Mouse (Mus musculus) gastrocnemius, postnatal 4 days (tissue): ENCODE results near the gene Galnt18. TPM values are rescaled to one million over a fixed set of nuclear protein-coding genes. Genes with fewer than 3 reads are reported as not detected.
A peak's percentile ranks its signal among the peaks of the same experiment; 100 is the strongest.

Experiments
- DNase-seq, 2 experiments: peaks; one replicate each; pipeline ENCODE4 v3.0.0; 2021 to 2022; ENCODE audit warnings: low spot score in 2 of 2, mixed read lengths in 2 of 2
- total RNA-seq, 2 experiments: library from RNA; stranded (reverse); gene quantifications; 2 replicates each; pipeline ENCODE4 v1.2.3; 2021

Gene Galnt18
- total RNA-seq, 2 experiments from 2014 or later = 15.3 to 16.8 TPM

DNA sequence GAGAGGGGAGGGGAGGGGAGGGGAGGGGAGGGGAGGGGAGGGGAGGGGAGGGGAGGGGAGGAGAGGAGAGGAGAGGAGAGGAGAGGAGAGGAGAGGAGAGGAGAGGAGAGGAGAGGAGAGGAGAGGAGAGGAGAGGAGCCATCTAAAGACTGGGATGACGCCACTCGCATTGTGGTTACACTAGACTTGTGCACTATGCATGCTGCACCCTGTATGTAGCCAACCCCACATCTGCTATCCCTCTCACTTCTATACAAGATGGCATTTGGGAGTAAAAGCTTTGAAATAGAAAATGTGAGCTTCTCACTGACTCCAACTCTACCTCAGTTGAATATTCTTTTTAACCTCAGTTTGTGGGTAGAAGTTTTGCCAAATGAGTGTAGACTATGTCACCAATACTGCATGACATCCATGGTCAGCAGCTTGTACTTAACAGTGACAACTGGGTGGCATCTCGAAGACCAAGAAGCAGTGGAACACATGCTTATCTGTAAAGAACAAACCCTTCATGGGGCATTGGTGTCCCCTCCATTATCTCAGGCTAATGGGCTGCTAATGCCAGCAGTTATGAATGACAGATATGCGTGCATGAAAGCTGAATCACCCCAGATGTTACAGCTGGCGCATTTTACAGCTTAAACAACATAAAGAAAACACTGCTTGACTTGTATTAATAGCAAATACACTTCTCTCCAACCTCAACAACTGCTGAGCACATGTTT lies 65.0 kb downstream of the Galnt18 start:
- no peak for DNase-seq

DNA sequence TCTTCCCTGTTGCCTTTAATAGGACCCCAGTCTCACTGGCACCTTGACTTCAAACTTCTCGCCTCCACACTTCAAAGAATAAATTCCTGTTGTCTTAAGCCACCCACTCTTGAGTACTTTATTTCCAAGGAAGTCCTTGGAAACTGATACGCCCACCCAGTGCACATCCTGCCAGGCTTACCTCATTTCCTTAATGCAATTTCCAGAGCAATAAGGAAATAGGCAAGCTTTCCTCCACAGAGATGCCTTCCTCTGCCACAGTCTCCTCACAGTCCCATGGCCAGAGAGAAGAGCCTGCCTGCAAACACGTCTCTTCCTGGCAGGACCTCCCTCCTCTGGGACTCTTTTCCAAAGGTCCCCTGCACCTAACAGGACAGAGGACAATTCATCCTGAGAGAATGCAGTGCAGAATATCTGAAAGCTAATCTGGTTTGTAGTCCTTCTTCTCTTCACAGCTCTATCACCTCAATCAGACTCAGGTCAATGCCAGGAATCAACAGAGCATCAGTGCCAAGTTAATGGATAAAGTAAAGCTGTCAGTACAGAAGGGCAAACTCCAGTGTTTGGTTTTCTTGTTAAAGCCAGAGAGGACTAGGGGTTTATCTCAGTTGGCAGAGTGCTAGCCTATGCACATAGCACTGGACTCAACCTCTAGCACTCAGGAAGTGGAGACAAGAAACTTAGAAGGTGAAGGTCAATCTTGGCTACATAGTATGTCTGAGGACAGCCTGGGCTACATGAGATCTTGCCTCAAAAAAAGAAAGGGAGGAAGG lies 65.8 kb downstream of the Galnt18 start:
- DNase-seq = no peak

DNA sequence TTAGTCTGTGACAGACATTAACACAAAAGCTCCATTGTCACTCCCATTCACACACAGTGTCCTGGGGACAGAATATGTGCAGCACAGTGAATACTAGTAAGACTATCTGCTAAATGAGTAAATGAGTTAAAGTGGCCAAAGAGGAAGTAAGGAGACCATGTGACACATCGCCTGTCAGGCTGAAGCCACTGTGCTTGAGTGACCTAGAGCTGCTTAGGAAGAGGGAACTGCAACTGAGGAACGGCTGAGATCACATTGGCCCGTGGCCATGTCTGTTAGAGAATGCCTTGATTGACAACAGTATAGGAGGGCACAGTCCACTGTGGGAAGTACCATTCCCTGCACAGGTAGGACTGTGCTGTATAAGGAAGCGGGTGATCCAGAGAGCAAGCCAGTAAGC lies 67.0 kb downstream of the Galnt18 start:
- no peak for DNase-seq

DNA sequence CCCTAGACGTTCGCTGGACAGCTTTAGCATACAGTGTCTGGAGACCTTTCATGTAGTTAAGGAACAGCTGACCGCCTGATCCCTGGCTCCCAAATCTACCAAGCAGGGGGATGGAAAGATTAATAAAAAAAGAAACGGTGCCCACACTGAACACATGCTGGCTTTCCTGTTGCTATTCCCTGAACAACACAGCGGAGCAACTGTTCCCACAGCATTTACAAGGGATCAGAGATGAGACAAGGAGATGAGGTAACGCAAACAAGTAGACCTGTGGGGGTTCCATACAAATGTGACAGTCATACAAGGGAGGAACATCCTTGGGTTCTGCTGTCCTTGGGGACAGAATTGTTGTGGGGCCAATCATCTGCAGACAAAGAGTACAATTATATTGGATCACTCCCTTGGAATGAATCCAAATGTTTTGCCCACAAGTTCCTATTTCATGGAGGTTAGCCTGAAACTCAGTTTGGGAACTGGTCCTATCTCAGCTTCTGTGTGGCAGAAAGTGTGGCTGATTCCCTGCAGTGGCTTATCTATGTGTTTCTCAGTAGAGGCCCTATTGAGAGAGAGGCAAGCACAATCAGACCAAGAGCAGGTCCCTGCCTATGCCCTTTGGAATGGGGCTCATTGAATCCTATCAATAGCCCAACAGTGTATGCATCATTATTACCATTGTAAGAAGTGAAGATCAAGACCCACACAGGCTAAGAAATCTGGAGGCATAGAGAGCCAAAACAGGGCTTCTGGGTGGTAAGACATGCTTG lies 68.5 kb downstream of the Galnt18 start:
- DNase-seq = no peak

DNA sequence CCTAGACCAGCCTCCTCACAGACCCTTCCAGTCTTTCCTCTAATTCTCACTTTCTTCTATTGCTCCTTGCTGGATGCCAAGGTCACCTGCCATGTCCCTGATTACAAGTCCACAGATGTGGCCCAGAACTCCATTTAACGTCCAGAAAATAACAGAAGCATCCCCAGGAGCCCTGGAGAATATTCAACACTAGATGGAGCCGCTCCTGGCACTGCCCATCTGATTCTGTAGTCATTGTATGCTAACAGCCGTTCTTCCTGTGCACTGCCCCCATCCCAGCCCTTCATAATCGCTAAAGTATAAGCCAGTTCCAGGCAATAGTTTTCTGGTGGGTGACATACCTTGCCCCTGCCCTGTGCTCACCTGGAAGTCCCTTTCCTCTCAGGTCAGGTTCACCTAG lies 69.5 kb downstream of the Galnt18 start:
- no peak for DNase-seq

DNA sequence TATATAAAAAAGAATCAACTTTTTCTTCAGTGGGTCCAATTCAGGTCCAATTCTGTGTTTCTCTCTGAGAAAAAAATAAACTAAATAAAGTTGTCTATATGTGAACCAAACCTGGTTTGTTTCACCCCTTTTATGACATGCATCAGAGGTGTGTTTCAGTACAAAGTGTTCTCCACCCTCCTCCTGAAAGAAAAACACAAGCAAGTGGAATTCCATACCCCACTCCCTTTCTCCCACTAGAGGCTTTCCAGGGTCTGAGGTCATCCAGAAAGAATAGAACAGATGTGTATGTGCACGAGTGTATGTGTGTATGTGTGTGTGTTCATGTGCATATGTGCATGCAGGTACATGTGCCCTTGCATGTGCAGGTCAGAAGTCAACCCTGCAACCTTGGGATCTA lies 71.2 kb downstream of the Galnt18 start:
- DNase-seq = no peak

DNA sequence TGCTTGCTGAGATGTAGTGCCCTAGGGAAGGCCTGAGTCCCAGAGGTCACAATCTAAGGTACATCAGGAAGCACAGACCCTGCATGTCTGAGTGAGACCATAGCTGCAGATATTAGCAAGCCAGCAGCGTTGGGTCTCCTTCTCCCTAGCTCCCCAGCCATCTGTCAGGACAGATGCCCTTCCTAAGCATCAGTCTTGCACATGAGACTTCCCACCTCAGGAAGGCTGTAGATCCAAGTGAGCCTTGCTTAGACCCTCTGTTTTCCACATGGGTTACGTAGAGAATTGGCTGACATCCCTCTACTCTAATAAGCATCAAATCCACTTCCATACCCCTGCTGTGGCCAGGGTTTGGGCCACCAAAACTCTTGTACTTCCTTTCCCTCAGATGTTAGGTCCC lies 76.8 kb downstream of the Galnt18 start:
- no peak for DNase-seq

DNA sequence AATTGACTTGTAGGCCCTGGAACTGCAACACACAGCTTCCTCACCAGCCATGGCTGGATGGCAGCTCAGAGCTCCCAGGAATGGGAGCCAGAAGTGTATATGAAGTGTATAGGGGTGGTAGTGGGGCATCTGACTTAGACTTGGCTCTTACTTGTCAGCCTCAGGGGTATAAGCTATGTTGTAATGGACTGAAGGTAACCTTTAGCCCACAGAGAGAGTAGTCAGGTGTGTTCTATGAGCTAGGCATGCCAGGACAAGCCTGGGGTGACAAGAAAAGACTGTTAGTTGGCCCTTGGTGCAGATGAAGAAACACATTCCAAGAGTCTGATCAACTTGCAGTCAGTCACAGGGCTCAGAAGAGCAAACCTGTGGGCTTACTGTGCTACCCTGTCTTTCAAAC lies 78.0 kb downstream of the Galnt18 start:
- no peak for DNase-seq

DNA sequence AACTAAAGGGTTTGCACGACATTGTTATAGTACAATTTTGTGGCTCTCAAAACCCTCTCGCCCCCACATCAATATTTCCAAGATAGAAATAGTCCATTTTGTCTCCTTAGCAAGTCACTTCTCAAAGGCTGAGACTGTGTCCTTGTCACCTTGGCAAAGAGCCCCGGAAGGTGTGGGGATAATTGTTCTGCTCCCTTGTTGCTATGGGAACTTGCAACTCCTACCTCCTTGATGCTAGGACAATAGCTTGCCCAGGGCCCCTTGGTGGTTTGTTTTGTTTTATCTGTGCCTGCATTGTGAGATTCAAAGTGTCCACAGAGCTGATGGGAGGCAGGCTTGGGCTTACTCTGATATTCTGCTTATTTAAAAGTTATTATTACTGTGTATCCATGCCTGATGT lies 80.3 kb downstream of the Galnt18 start:
- DNase-seq = no peak

DNA sequence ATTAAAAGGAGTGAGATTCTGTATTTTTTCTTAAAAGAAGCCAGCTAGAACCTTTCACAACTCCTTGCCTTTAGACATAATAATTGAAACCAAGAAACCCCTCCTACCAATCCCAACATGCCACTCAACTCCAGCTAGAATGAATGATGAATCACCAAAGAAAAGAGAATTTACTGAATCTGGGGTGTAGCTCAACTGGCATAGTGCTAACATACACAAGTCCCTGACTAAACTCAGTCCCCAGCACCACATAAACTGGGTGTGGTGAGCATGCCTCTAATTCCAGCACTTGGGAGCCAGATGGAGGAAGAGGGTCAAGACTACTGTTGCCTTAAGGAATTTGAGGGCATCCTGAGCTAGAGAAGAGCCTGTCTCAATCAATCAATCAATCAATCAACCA lies 83.6 kb downstream of the Galnt18 start:
- no peak for DNase-seq

DNA sequence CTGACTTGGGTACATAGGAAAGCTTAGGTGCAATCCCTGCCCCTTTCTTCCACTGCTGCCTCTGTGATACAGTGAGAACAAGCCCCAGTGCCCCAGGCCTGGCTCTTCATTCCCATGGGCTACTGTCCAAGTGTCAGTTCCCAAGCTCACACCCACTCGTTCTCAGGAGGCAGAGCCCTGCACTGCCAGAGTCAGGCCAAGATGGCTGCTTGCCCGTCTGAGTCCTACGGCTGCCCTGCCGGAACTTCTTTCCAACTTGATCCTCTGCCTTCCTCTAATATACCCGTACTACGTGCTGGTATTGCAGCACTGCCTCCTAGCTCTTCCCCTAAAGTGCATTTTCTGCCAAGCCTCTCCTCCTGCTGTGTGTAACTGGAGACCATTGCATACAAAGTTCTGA lies 85.5 kb downstream of the Galnt18 start:
- DNase-seq = peak; percentile 26 to 61

DNA sequence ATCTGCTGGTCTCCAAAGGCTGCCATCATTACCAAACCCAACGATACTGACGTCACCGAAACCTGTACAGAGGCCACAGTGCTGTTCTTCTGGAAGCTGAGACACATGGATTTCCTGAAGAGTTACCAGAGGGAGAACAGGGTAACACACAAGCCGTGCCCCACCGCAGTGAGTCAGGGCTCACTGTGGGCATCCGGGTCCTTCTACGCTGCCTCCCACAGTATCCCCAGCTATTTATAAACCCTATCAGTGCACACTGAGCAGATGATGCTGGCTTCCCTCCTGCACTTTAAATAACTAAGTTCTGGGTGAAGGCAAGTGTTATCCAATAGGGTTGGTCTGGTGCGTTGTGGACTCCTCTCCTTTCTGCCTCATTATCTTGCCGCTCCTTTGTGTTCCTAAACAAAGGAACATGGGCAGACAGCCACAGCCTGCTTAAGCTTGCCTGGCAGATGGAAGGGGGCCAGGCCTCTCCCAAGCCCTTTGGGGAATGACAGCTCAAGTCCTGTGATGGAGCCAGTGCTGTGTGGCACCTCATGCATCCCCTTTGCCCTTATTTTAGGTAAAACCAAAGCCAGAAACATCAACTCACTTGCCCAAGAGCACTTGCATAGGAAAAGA lies 87.0 kb downstream of the Galnt18 start:
- DNase-seq = no peak

DNA sequence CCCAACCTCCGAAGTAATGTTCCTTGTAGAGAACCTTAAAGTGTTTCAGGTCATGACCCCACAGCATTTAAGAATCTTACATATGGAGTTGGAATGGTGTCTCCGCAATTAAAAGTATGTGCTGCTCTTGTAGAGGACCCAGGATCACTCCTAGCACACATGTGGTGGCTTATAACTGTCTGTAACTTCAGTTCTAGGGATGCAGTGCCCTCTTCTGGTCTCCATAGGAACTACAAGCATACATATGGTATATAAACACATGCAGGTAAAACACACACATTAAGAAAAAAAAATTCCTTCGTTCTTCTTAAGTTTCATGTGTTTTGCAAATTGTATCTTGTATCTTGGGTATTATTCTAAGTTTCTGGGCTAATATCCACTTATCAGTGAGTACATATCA lies 99.7 kb downstream of the Galnt18 start:
- DNase-seq = no peak

DNA sequence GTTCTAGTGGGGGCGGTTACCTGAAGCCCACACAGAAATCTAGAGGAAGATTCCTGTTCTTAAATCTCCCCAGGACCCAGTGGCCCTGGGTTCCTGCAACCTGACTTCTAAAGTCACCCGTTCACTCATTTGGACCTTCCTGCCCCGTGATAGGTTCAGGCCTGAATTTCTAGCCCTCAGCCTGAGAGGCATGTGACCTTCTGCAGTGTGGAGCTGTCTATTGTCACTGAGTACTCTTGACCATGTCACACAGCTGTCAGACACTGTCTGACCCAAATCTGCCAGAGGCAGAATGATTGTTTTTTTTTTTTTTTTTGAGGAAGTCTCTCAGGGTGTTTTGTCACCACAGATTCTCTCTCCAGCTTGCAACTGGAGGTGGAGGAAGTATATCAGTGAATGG lies 103.3 kb downstream of the Galnt18 start:
- DNase-seq = no peak

DNA sequence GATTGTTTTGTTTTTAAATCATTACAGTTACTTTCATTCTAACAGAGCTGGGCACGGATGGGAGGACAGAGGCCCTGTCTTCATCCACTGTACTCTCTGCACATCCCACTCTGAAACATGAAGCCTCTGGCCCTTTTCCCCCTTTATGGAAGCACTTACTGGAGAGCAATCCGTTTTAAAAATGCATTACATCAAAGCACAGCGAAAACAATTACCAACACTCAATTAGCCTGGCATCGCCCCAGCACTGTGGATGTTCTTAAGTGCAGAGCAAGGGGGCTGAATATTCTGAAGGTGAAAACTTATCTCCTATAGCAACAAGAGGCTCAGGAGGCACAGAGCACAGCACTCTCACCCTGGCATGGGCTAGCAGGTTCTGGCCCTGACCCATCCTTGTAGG lies 107.3 kb downstream of the Galnt18 start:
- DNase-seq = no peak

DNA sequence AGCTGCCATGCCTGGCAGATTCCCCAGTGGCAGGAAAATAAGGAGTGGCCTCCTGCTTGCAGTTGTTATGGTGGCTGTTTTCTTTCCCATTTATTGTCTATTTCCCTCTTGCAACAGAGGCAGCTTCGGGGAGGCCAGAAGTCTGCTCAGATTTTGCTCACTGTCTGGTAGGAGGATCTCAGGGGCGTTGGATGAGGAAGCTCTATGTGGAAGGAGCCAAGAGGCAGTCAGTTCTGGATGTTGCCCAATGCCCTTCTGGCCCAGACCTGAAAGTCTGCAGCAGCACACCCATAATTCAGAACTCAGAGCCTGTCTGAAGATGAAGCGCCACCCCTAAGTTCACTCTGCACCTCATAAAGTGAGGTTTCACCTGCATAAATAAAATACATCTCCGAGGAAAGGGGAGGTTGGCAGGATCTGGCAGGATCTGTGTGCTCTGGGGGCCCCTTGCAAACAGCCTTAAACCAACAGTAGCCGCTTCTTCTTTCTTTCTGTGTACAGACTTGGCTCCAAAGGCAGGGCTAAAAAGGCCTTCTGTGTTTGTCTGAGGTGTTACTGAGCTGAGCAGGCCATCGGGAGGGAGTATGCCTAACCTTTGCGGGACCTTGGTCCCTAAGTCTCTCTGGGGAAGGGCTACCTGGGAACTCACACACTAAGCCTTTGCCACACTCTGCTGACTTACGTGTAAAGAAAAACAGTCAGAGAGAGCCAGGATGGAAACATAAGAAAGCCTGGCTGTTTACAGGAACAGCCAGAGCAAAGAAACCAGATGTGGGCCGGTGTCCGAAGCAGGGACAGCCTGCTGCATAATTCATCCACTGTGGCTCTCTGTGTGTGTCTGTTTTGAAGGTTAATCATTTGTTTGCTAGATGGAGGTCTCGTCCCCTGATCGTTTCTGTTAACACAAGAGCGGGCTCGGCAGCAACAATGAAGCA lies 116.4 kb downstream of the Galnt18 start:
- DNase-seq = peak in 1 of 2 experiments; percentile 20

DNA sequence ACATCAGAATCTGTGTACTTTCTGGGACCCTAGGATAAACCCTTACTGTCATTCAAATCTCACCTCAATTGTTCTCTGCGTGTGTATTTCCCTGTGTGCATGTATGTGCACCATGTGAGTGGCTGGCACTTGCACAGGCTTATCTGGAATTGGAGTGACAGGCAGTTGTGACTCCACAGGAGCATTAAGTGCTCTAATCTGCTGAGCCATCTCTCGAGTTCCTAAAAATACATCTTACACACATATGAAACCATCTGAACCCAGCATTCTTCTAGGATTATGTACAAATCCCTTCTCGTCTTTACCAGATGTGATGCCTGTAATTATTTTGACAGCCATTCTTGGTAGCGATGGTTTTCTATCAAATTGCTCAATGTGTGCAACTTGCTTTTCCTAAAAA lies 121.2 kb downstream of the Galnt18 start:
- no peak for DNase-seq

DNA sequence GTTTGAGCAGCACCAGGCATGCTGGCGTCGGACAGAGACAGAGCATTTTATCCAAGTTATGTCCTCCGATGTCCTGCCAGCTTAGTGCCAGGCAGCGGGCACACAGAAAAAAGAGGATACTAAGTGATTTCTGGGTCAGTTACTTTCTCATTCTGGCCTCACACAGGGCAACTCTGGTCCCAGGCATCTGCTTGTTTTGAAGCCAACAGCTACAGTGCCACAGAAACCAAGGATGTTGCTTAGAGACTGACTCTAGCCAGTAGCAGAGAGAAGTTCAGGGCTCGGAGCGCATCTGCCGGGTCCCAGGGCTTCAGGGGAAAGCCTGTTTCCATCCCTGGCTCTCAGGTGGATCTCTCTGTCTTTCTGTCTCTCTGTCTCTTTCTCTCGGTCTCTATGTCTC lies 124.8 kb downstream of the Galnt18 start:
- DNase-seq = no peak

DNA sequence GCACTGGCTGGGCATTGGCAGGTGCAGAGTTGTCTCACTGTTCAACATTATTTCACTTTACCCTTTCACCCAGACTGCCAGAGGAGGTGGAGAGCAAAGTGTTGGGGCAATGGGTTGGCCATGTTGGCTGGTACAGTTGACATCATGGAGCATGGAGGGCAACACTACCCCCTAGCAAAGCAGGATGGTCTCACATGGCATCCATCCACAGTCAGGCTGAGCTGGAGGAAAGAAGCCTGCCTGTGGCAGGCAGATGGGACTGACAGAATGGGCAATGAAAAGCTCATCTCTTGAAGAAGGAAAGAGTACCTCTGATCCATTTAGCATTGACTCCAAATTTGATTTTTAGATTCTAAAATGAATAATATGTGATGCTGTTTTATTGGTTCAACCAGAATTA lies 125.3 kb downstream of the Galnt18 start:
- DNase-seq = no peak

DNA sequence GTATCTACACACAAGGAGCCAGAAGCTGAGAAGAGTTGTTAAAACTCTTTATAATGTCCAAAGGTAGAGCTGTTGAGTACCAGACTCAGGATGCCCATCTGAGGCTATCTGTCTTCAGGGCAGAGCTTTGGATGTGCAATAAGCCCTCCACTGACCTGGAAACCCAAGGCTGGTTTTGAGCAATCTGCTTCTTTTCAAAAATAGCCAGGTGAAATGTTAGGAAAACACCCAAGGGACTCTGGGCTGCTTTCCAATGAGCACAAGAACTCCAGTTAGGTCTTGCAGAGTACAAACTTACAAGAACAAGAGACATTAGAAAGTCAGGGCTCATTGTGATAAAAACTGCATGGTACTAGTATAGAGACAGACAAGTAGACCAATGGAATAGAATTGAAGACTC lies 135.4 kb downstream of the Galnt18 start:
- no peak for DNase-seq

DNA sequence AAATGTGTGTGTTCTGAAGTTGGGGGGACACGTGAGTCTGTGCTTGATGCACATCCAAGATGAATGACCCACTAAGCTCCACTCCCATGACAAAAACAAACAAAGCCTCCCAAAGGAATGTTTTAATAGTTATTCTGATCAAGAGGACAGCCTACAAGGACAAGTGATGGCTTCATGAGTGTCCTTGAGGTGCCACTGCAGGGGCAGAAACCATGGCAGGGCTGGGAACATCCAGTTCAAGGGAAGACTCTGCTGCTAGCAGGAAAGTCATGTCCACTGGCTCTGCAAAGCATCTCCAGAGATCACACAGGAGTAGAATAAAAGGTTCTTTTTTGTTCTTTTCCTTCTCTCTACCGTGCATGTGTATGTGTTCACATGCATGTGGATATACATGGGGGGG lies 140.9 kb downstream of the Galnt18 start:
- DNase-seq = no peak
